Mouse (Mus musculus) kidney, adult 11 months (tissue): ENCODE measurements around the gene Trim26.
"Not testable (repeated sequence)": the region's sequence is repeated elsewhere in the genome, so short reads cannot be mapped to it uniquely, and the experiment has no call there.

Experiments used
- DNase-seq: peaks from one replicate; pipeline ENCODE4 v3.0.0; 2022

Trim26 gene

GRCm38 (mm10) chr17:36855484-36855883, 18.6 kb downstream of the Trim26 start:
- no peak for DNase-seq

GRCm38 (mm10) chr17:36856236-36856635, 19.3 kb downstream of the Trim26 start:
- DNase-seq, result no peak

GRCm38 (mm10) chr17:36858181-36858580, 21.2 kb downstream of the Trim26 start:
- no peak for DNase-seq

GRCm38 (mm10) chr17:36861680-36862079, 24.7 kb downstream of the Trim26 start:
- DNase-seq, result no peak

GRCm38 (mm10) chr17:36866719-36867527, 30.0 kb downstream of the Trim26 start, which contains the start of gene Trim15:
TSS of gene Trim15 (minus strand) at chr17:36867210.
- peak; percentile 42 for DNase-seq

- no peak for DNase-seq
Observed at GRCm38 (mm10) chr17:36868836-36869235, 31.9 kb downstream of the Trim26 start.

- no peak for DNase-seq
Observed at GRCm38 (mm10) chr17:36869284-36869954, 32.5 kb downstream of the Trim26 start, which contains the start of gene Trim10. TSS of gene Trim10 (plus strand) at chr17:36869574.

- DNase-seq, result no peak
Observed at GRCm38 (mm10) chr17:36869955-36870810, 33.2 kb downstream of the Trim26 start.

- no peak for DNase-seq
Observed at GRCm38 (mm10) chr17:36874636-36875035, 37.7 kb downstream of the Trim26 start.

GRCm38 (mm10) chr17:36883350-36883749, 46.4 kb downstream of the Trim26 start:
- DNase-seq, result no peak

GRCm38 (mm10) chr17:36885132-36885790, 48.3 kb downstream of the Trim26 start:
- DNase-seq, result no peak

- DNase-seq, result no peak
Observed at GRCm38 (mm10) chr17:36890073-36890903, 53.4 kb downstream of the Trim26 start, which contains the start of gene Trim40. TSS of gene Trim40 (minus strand) at chr17:36890123.

- not testable (repeated sequence) for DNase-seq
Observed at GRCm38 (mm10) chr17:36891496-36891895, 54.6 kb downstream of the Trim26 start.

GRCm38 (mm10) chr17:36892362-36892761, 55.4 kb downstream of the Trim26 start:
- no peak for DNase-seq

- DNase-seq, result no peak
Observed at GRCm38 (mm10) chr17:36893387-36893786, 56.5 kb downstream of the Trim26 start.

GRCm38 (mm10) chr17:36896583-36896982, 59.6 kb downstream of the Trim26 start:
- DNase-seq, result no peak

GRCm38 (mm10) chr17:36897065-36897464, 60.1 kb downstream of the Trim26 start:
- DNase-seq, result no peak

- no peak for DNase-seq
Observed at GRCm38 (mm10) chr17:36897552-36898205, 60.7 kb downstream of the Trim26 start, which contains the start of gene Trim31. TSS of gene Trim31 (plus strand) at chr17:36898118.

GRCm38 (mm10) chr17:36899376-36899775, 62.4 kb downstream of the Trim26 start:
- DNase-seq, result no peak

GRCm38 (mm10) chr17:36900001-36900400, 63.1 kb downstream of the Trim26 start:
- DNase-seq, result no peak

GRCm38 (mm10) chr17:36900691-36901090, 63.8 kb downstream of the Trim26 start:
- no peak for DNase-seq
